Mouse (Mus musculus) MEL (cell line): Measurements from ENCODE around the gene Pla2g7.

Source experiments
- CTCF ChIP-seq, 3 experiments: IDR thresholded peaks in 2 of 3; conservative IDR thresholded peaks in 1 of 3; 2 replicates each; pipeline ENCODE4 v1.5.1; 2011 to 2012; ENCODE audit warnings: low read length in 3 of 3, low read depth in 2 of 3, mild to moderate bottlenecking in 2 of 3, improper control_type of control experiment in 1 of 3, inconsistent platforms in 1 of 3, mixed read lengths in 1 of 3, moderate library complexity in 1 of 3; ENCODE audit not compliant: control insufficient read depth in 1 of 3, insufficient read depth in 1 of 3, poor library complexity in 1 of 3, severe bottlenecking in 1 of 3
- GATA1 ChIP-seq: IDR thresholded peaks from 2 replicates; pipeline ENCODE4 v1.6.1; 2011; ENCODE audit warnings: low read depth, low read length, improper control_type of control experiment
- HCFC1 ChIP-seq: IDR thresholded peaks from 2 replicates; pipeline ENCODE4 v1.6.1; 2012; ENCODE audit warnings: low read depth, mild to moderate bottlenecking, inconsistent platforms, low read length, improper control_type of control experiment, moderate library complexity
- POLR2A ChIP-seq, 2 experiments: IDR thresholded peaks; 2 replicates each; pipeline ENCODE4 v1.6.1; 2011 to 2012; ENCODE audit warnings: low read length in 2 of 2, mild to moderate bottlenecking in 2 of 2, control low read depth in 1 of 2, improper control_type of control experiment in 1 of 2, low read depth in 1 of 2, moderate library complexity in 1 of 2; ENCODE audit not compliant: control insufficient read depth in 1 of 2, insufficient read depth in 1 of 2, poor library complexity in 1 of 2
- POLR2AphosphoS5 ChIP-seq: IDR thresholded peaks from 2 replicates; pipeline ENCODE4 v1.6.1; 2012; ENCODE audit warnings: low read depth, borderline replicate concordance, mild to moderate bottlenecking, inconsistent platforms, low read length, moderate library complexity, mixed read lengths
- USF1 ChIP-seq: IDR thresholded peaks from 2 replicates; pipeline ENCODE4 v1.6.1; 2014; ENCODE audit warnings: low read depth, mild to moderate bottlenecking, inconsistent platforms, low read length, improper control_type of control experiment, moderate library complexity
- ZC3H11A ChIP-seq: IDR thresholded peaks from 2 replicates; pipeline ENCODE4 v1.6.1; 2012; ENCODE audit warnings: low read depth, mild to moderate bottlenecking, inconsistent platforms, low read length, improper control_type of control experiment

DNA sequence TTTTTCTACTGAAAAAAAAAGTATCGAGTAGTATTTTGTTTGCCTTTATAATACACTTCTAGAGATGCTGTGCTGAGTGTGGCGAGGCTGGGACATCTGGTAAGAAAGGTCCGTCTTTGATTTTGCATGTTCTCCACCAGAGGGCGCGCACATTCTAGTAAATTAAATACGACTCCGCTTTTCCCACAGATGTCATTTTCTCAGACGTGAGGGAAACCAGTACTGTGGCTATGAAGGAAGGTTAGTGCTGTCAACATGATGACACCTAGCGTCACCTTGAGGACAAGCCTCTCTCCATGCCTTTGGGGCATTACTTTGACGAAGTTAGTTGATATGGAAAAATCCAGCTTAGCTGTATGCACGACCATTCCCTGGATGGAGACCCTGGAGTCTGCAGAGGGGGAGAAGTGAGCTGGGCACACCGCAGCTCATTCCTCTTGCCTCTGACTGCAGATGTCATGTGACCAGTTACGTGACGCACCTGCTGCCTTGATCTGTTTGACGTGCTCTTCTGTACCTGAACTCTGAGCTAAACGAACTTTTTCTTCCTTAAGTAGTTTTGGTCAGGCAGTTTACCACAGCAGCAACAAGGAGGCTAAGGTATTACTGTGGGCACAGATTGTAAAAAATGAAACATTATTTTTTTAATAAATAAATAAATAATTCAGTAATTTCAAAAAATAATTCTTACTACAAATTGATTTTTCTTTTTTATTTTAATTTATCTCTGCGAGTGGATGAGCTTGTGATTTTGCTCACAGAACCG is 49.1 kb upstream of the Pla2g7 start:
- TF ChIP-seq USF1 (no peak), GATA1 (no peak), POLR2A (IDR thresholded peaks at IDR 0.05; ENCODE audit: control insufficient read depth in 1 of 2, insufficient read depth in 1 of 2, low read depth in 1 of 2, low read length in 2 of 2, poor library complexity in 1 of 2) (no peak), CTCF (IDR thresholded peaks at IDR 0.05 in 2 of 3, conservative IDR thresholded peaks at IDR 0.05 in 1 of 3; ENCODE audit: control insufficient read depth in 1 of 3, insufficient read depth in 1 of 3, low read depth in 2 of 3, low read length in 3 of 3, poor library complexity in 1 of 3, severe bottlenecking in 1 of 3) (peak in 2 of 3 experiments; percentile 2 to 7; a peak in 1 of 6 replicates), HCFC1 (no peak), POLR2AphosphoS5 (no peak), ZC3H11A (no peak)
